Mouse (Mus musculus): ENCODE data around the gene Tm4sf4. TPM values are rescaled to one million over a fixed set of nuclear protein-coding genes. Genes with fewer than 3 reads are reported as not detected.

The Tm4sf4 gene
- total and polyA plus RNA-seq, 3 experiments: not detected

DNA sequence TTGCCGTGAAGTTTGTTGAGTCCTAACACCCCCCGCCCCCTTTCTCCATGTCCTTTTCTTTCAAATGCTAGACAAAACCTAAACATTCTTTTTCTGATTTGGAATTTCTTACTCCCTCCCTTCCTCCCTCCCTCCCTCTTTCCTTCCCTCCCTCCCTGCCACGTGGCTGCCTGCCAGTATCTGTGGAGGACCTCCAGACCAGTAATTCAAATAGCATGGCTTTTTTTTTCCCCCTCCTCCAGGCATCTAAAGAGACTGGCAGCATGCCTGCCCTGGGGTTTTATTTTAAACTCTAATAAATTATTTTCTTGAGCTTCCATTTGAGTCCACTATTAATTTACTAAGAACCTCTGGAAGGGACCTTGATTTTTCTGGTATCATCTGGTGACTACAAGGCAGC, 20.6 kb downstream of the Tm4sf4 start:
- TF ChIP-seq POLR2AphosphoS5 (IDR thresholded peaks at IDR 0.05; ENCODE audit: insufficient replicate concordance, low read depth, low read length) (no peak), GATA2 (IDR thresholded peaks at IDR 0.05; ENCODE audit: borderline replicate concordance, low read depth, low read length) (no peak), GATA1 (IDR thresholded peaks at IDR 0.05; ENCODE audit: borderline replicate concordance, low read length) (no peak), TAL1 (conservative IDR thresholded peaks at IDR 0.05; ENCODE audit: low read depth, low read length) (no peak), CTCF (IDR thresholded peaks at IDR 0.05; ENCODE audit: low read depth, low read length) (no peak)
- ATAC-seq (ENCODE audit: extremely low read depth, insufficient number of reproducible peaks, low FRiP score, poor library complexity, severe bottlenecking): no peak
- peaks cover 14% of the 10 kb centered on the region for H3K9me3 ChIP-seq (replicated peaks)

DNA sequence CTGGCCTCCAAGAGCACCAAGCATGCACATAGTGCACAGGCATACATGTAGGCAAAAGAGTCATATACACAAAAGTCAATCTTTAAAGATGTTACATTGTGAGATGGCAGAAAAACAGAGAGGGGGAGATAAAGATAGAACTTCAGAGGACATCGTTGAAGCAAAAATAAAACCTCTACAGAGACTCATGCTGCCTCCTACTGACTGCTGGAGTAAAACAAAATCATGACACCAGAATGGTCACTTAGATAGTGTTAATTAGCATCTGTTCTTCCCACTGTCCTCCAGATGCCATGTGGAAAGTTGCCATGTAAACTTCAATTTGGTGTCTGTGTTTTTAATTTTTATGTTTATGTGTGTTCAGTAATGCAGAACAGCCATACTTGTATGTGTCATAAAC, 22.8 kb downstream of the Tm4sf4 start:
- no peak for ATAC-seq (ENCODE audit: extremely low read depth, insufficient number of reproducible peaks, low FRiP score, poor library complexity, severe bottlenecking)

More for the DNA sequence above, 20.6 kb downstream of the Tm4sf4 start:
- no peak for DNase-seq (ENCODE audit: low spot score)
- Histone ChIP-seq H3K4me1 (ENCODE audit: insufficient read depth, low read depth, low read length) (no peaks in the 10 kb centered on the region), H3K4me3 (ENCODE audit: low read depth, low read length) (no peak overlapping the region), H3K36me3 (replicated peaks) (no peaks in the 10 kb centered on the region), H3K27me3 (ENCODE audit: insufficient read depth, low read length) (no peaks in the 10 kb centered on the region)

DNA sequence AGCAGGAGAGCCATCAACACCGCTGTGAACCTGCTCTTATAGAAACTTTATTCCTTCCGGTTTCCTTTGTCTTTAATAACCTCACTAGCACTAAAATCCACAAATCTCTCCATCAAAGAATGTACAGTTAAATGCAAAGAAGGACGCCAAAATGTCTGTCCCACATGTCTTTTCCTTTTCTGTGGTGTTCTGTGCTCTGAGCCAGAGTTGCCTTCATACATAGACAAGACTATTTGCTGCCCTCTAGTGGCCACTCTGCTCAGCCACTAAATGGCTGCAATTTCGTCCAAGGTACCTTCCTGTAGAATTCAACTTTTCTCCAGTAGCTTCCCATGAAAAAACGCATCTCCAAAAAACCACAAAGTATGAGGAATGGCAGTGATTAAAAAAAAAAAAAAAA, 23.3 kb downstream of the Tm4sf4 start:
- no peaks in the 10 kb centered on the region for H3K4me1 ChIP-seq (ENCODE audit: insufficient read depth, low read depth, low read length)
- ATAC-seq (ENCODE audit: extremely low read depth, insufficient number of reproducible peaks, low FRiP score, poor library complexity, severe bottlenecking) (0 out of 2 replicates have a peak, but pooled peaks have one; percentile 28), DNase-seq (ENCODE audit: low spot score) (no peak)
- TF ChIP-seq CTCF (IDR thresholded peaks at IDR 0.05; ENCODE audit: low read depth, low read length): no peak
- no peak for TF ChIP-seq POLR2AphosphoS5 (IDR thresholded peaks at IDR 0.05; ENCODE audit: insufficient replicate concordance, low read depth, low read length)
- no peak for TF ChIP-seq GATA1 (IDR thresholded peaks at IDR 0.05; ENCODE audit: borderline replicate concordance, low read length)
- no peak for TF ChIP-seq TAL1 (conservative IDR thresholded peaks at IDR 0.05; ENCODE audit: low read depth, low read length)
- peaks cover 14% of the 10 kb centered on the region for H3K9me3 ChIP-seq (replicated peaks)
- no peak overlapping the region for H3K4me3 ChIP-seq (ENCODE audit: low read depth, low read length)
- no peaks in the 10 kb centered on the region for H3K27me3 ChIP-seq (ENCODE audit: insufficient read depth, low read length)
- H3K36me3 ChIP-seq (replicated peaks): no peaks in the 10 kb centered on the region

More for the DNA sequence above, 22.8 kb downstream of the Tm4sf4 start:
- peaks cover 12% of the 10 kb centered on the region for H3K9me3 ChIP-seq (replicated peaks)
- no peaks in the 10 kb centered on the region for H3K4me1 ChIP-seq (ENCODE audit: insufficient read depth, low read depth, low read length)
- no peaks in the 10 kb centered on the region for H3K27me3 ChIP-seq (ENCODE audit: insufficient read depth, low read length)
- no peak overlapping the region for H3K4me3 ChIP-seq (ENCODE audit: low read depth, low read length)
- no peaks in the 10 kb centered on the region for H3K36me3 ChIP-seq (replicated peaks)
- no peak for DNase-seq (ENCODE audit: low spot score)
- no peak for TF ChIP-seq GATA1 (IDR thresholded peaks at IDR 0.05; ENCODE audit: borderline replicate concordance, low read length)

DNA sequence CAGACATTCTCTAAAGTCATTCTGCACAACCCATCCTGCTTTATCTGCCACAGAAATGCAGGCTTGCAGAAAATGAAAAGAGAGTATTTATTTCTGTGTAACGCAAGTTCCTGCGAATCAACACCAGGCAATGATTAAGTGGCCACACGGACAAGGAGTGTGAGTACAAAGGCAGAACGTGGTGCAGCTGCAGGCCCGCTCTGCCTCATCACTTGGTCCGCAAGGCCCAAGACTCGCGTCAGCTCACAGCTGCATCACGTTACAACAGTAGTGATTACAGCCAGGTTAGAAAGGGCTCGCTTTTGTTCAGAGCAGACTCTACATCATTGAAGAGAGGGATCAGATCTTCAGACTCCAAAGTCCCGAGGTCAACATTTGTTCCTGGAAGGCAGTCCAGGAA, 33.5 kb downstream of the Tm4sf4 start:
- peaks cover 8% of the 10 kb centered on the region for H3K9me3 ChIP-seq (replicated peaks)
- no peaks in the 10 kb centered on the region for H3K4me1 ChIP-seq (ENCODE audit: insufficient read depth, low read depth, low read length)
- no peak for TF ChIP-seq TAL1 (conservative IDR thresholded peaks at IDR 0.05; ENCODE audit: low read depth, low read length)
- no peak for TF ChIP-seq GATA2 (IDR thresholded peaks at IDR 0.05; ENCODE audit: borderline replicate concordance, low read depth, low read length)
- TF ChIP-seq POLR2AphosphoS5 (IDR thresholded peaks at IDR 0.05; ENCODE audit: insufficient replicate concordance, low read depth, low read length): no peak
- no peak for TF ChIP-seq GATA1 (IDR thresholded peaks at IDR 0.05; ENCODE audit: borderline replicate concordance, low read length)
- TF ChIP-seq CTCF (IDR thresholded peaks at IDR 0.05; ENCODE audit: low read depth, low read length): no peak
- DNase-seq (ENCODE audit: low spot score): no peak
- no peaks in the 10 kb centered on the region for H3K27me3 ChIP-seq (ENCODE audit: insufficient read depth, low read length)
- no peaks in the 10 kb centered on the region for H3K36me3 ChIP-seq (replicated peaks)
- ATAC-seq (ENCODE audit: extremely low read depth, insufficient number of reproducible peaks, low FRiP score, poor library complexity, severe bottlenecking): no peak
- no peak overlapping the region for H3K4me3 ChIP-seq (ENCODE audit: low read depth, low read length)

DNA sequence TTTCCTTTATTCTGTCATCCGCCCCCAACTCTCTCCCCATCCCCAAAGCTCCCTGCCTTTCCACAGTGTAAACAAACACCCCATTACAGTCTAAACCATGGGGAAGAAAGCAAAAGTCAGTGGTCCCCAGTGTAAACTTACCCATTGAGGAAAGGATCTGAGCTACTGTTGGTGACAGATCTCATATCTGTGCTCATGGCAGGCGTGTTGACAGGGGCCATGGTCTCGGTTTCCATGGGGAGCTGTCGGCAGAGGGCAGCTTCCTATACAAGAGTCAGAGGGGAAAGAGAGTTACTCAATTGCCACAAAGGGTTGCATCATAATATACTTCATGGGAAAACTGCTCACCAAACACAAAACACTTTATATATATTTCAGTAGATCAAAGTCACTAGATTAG, 38.2 kb downstream of the Tm4sf4 start:
- Histone ChIP-seq H3K36me3 (replicated peaks) (no peaks in the 10 kb centered on the region), H3K4me1 (ENCODE audit: insufficient read depth, low read depth, low read length) (no peaks in the 10 kb centered on the region), H3K27me3 (ENCODE audit: insufficient read depth, low read length) (no peaks in the 10 kb centered on the region), H3K9me3 (replicated peaks) (peaks cover 17% of the 10 kb centered on the region), H3K4me3 (ENCODE audit: low read depth, low read length) (no peak overlapping the region)
- TF ChIP-seq TAL1 (conservative IDR thresholded peaks at IDR 0.05; ENCODE audit: low read depth, low read length) (no peak), GATA1 (IDR thresholded peaks at IDR 0.05; ENCODE audit: borderline replicate concordance, low read length) (no peak), GATA2 (IDR thresholded peaks at IDR 0.05; ENCODE audit: borderline replicate concordance, low read depth, low read length) (no peak), CTCF (IDR thresholded peaks at IDR 0.05; ENCODE audit: low read depth, low read length) (no peak), POLR2AphosphoS5 (IDR thresholded peaks at IDR 0.05; ENCODE audit: insufficient replicate concordance, low read depth, low read length) (no peak)
- DNase-seq (ENCODE audit: low spot score) (no peak), ATAC-seq (ENCODE audit: extremely low read depth, insufficient number of reproducible peaks, low FRiP score, poor library complexity, severe bottlenecking) (no peak)

DNA sequence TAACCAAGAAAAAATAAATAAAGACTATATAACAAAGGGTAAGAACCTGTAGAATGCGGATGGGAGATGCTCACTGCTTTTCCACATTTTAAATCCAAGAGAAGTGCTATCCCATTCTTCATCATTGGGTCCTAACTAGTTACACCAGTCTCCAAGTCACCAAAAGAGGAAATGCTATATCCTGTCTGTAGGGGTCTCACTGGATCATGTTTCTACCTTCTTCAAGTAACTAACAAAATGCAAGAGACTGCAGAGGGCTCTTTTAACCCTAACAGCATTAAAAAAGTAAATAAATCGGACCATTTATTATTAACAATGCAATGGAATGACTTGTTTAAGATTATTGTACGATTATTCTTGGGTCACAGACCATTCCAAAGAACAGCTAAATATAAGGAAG, 41.2 kb downstream of the Tm4sf4 start:
- Histone ChIP-seq H3K9me3 (replicated peaks) (peaks cover 13% of the 10 kb centered on the region; the same call in 1 of the 2 replicates), H3K4me3 (ENCODE audit: low read depth, low read length) (no peak overlapping the region), H3K36me3 (replicated peaks) (no peaks in the 10 kb centered on the region), H3K27me3 (ENCODE audit: insufficient read depth, low read length) (no peaks in the 10 kb centered on the region), H3K4me1 (ENCODE audit: insufficient read depth, low read depth, low read length) (no peaks in the 10 kb centered on the region)
- TF ChIP-seq GATA1 (IDR thresholded peaks at IDR 0.05; ENCODE audit: borderline replicate concordance, low read length) (no peak), TAL1 (conservative IDR thresholded peaks at IDR 0.05; ENCODE audit: low read depth, low read length) (no peak), GATA2 (IDR thresholded peaks at IDR 0.05; ENCODE audit: borderline replicate concordance, low read depth, low read length) (no peak), POLR2AphosphoS5 (IDR thresholded peaks at IDR 0.05; ENCODE audit: insufficient replicate concordance, low read depth, low read length) (no peak), CTCF (IDR thresholded peaks at IDR 0.05; ENCODE audit: low read depth, low read length) (no peak)
- ATAC-seq (ENCODE audit: extremely low read depth, insufficient number of reproducible peaks, low FRiP score, poor library complexity, severe bottlenecking): no peak
- DNase-seq (ENCODE audit: low spot score): no peak

DNA sequence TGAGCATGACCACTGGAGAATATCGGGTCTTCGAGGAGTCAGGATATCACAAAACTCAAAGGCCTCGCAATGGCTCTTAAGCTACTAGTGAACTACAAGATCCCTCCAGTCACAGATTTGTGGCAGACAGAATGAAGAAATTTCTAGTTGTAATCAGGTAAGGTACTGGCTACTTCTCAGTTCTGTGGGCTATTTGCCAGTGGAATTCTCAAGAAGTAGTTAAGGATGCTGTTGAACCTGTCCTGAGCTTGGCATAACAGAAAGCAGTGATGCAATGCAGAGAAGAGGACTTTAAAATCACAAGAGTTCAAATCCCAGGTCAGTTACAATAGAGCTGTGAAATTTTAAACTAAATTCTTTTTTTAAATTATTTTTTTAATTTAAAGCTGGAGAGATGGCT, 44.2 kb downstream of the Tm4sf4 start:
- H3K4me3 ChIP-seq (ENCODE audit: low read depth, low read length): no peak overlapping the region
- H3K4me1 ChIP-seq (ENCODE audit: insufficient read depth, low read depth, low read length): no peaks in the 10 kb centered on the region
- H3K27me3 ChIP-seq (ENCODE audit: insufficient read depth, low read length): no peaks in the 10 kb centered on the region
- no peak for ATAC-seq (ENCODE audit: extremely low read depth, insufficient number of reproducible peaks, low FRiP score, poor library complexity, severe bottlenecking)
- H3K9me3 ChIP-seq (replicated peaks): peaks cover 19% of the 10 kb centered on the region; the same call in 1 of the 2 replicates
- DNase-seq (ENCODE audit: low spot score): no peak
- no peaks in the 10 kb centered on the region for H3K36me3 ChIP-seq (replicated peaks)
- TF ChIP-seq POLR2AphosphoS5 (IDR thresholded peaks at IDR 0.05; ENCODE audit: insufficient replicate concordance, low read depth, low read length) (no peak), CTCF (IDR thresholded peaks at IDR 0.05; ENCODE audit: low read depth, low read length) (no peak), GATA2 (IDR thresholded peaks at IDR 0.05; ENCODE audit: borderline replicate concordance, low read depth, low read length) (no peak), GATA1 (IDR thresholded peaks at IDR 0.05; ENCODE audit: borderline replicate concordance, low read length) (no peak), TAL1 (conservative IDR thresholded peaks at IDR 0.05; ENCODE audit: low read depth, low read length) (no peak)

All from G1E (cell line).